Mouse (Mus musculus): ENCODE results near the gene Atp5e.

Atp5e gene

GRCm38 (mm10) chr2:174446905-174447304, 17.0 kb downstream of the Atp5e start:
- DNase-seq (ENCODE audit: low spot score) = no peak

- DNase-seq (ENCODE audit: low spot score) = no peak
Measured at GRCm38 (mm10) chr2:174446492-174446891, 17.4 kb downstream of the Atp5e start.

GRCm38 (mm10) chr2:174445018-174445417, 18.9 kb downstream of the Atp5e start:
- no peak for DNase-seq (ENCODE audit: low spot score)

- no peak for DNase-seq (ENCODE audit: low spot score)
Measured at GRCm38 (mm10) chr2:174444359-174444758, 19.5 kb downstream of the Atp5e start.

- no peak for DNase-seq (ENCODE audit: low spot score)
Measured at GRCm38 (mm10) chr2:174443046-174443445, 20.9 kb downstream of the Atp5e start.

- no peak for DNase-seq (ENCODE audit: low spot score)
Measured at GRCm38 (mm10) chr2:174442460-174442859, 21.4 kb downstream of the Atp5e start.

- no peak for DNase-seq (ENCODE audit: low spot score)
Measured at GRCm38 (mm10) chr2:174441898-174442297, 22.0 kb downstream of the Atp5e start.

GRCm38 (mm10) chr2:174439961-174440360, 23.9 kb downstream of the Atp5e start:
- DNase-seq (ENCODE audit: low spot score) = no peak

GRCm38 (mm10) chr2:174439450-174439838, 24.5 kb downstream of the Atp5e start:
- no peak for DNase-seq (ENCODE audit: low spot score)

- DNase-seq (ENCODE audit: low spot score) = peak; percentile 48
Measured at GRCm38 (mm10) chr2:174438737-174439449, 25.0 kb downstream of the Atp5e start, which contains the start of gene Ctsz. TSS of gene Ctsz (minus strand) at chr2:174439039.

- DNase-seq (ENCODE audit: low spot score) = no peak
Measured at GRCm38 (mm10) chr2:174438181-174438580, 25.7 kb downstream of the Atp5e start.

- no peak for DNase-seq (ENCODE audit: low spot score)
Measured at GRCm38 (mm10) chr2:174437697-174437982, 26.3 kb downstream of the Atp5e start.

- DNase-seq (ENCODE audit: low spot score) = no peak
Measured at GRCm38 (mm10) chr2:174436916-174437696, 26.8 kb downstream of the Atp5e start.

GRCm38 (mm10) chr2:174436076-174436701, 27.7 kb downstream of the Atp5e start:
- DNase-seq (ENCODE audit: low spot score) = no peak

GRCm38 (mm10) chr2:174434943-174435342, 29.0 kb downstream of the Atp5e start:
- no peak for DNase-seq (ENCODE audit: low spot score)

GRCm38 (mm10) chr2:174428996-174429591, 34.8 kb downstream of the Atp5e start:
- no peak for DNase-seq (ENCODE audit: low spot score)

- no peak for DNase-seq (ENCODE audit: low spot score)
Measured at GRCm38 (mm10) chr2:174428076-174428835, 35.6 kb downstream of the Atp5e start.

GRCm38 (mm10) chr2:174426856-174427255, 37.0 kb downstream of the Atp5e start:
- DNase-seq (ENCODE audit: low spot score) = no peak

- DNase-seq (ENCODE audit: low spot score) = no peak
Measured at GRCm38 (mm10) chr2:174424301-174425085, 39.4 kb downstream of the Atp5e start.

GRCm38 (mm10) chr2:174421107-174421506, 42.8 kb downstream of the Atp5e start:
- DNase-seq (ENCODE audit: low spot score) = no peak

- peak; percentile 94 for DNase-seq (ENCODE audit: low spot score)
Measured at GRCm38 (mm10) chr2:174415731-174416310, 48.1 kb downstream of the Atp5e start, which contains the start of gene Nelfcd. TSS of gene Nelfcd (plus strand) at chr2:174415804.

Measured in testis, postnatal 14 days (tissue).